Mouse (Mus musculus) right cerebral cortex, postnatal 14 days (tissue): ENCODE results near the gene Shc2.
A peak's percentile ranks its signal among the peaks of the same experiment; 100 is the strongest.

Experiments used
- DNase-seq: peaks from one replicate; pipeline ENCODE4 v3.0.0; 2022

The Shc2 gene

DNA sequence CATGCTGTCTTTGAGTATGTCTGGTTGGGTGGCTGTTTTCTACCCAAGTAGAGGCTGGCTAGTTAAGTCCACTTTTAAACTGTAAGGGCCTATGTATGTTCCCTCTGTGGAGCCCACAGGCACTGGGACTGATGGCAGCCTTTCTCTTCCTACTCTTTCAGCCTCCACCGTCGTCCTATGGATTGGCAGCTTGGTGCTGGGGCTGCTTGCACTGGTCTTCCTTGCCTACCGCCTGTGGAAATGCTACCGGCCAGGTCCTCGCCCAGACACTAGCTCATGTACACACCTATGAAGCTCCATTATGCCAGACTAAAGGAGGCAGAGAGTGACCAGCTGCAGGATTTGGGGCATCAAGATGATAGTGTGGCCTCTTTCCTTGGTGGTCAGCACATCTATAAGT is 30.4 kb upstream of the Shc2 start:
- no peak for DNase-seq

DNA sequence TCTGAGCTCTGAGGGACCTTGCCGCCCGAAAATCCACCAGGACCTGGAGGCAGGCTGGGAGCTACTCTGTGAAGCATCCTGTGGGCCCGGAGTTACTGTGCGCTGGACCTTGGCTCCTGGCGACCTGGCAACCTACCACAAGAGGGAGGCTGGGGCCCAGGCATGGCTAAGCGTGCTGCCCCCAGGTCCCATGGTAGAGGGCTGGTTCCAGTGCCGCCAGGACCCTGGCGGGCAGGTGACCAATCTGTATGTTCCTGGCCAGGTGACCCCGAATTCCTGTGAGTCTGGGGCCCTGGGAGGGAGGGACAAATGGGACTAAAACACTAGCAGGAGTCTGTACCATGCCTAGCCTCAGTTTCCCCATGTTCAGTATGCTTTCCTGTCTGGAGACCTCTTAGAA is 28.8 kb upstream of the Shc2 start:
- no peak for DNase-seq

DNA sequence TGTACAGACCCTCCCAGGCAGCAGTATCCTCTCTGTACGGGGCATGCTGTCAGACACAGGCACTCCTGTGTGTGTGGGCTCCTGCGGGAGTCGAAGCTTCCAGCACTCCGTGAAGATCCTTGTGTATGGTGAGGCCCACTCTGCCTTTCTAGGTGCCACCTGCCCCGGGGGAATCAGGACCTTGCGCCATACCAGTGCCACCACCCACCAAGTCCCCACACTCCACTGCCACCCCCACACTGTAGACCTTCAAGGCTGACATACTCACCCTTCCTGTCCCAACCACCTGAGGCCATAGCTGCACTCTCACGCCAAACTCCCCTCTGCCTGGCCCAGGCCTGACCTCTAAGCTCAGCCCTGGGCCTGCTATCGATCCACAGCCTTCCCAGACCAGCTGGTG is 27.3 kb upstream of the Shc2 start:
- no peak for DNase-seq

DNA sequence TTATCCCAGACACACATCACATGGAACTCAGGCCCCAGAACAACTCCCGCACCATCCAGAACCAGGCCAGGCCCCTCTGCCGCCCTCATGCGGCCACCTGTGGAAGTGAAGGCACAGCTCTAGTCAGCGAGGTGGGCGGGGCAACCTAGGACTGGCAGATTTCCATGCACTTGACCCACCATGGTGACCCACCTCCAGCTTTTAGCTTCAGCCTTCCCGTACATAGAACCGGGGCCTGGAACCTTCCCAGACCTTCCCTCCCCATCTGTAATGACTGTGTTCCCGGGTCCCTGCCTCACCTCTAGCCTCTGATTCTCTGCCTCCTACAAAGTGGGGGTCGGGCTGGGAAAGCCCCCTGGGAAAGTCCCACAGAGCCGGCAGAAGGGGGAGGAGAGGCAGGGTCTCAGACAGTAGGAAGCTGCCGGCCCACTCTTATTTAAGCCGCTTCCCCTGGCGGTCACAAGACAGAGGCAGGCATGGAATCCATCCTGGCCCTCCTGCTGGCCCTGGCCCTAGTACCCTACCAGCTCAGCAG is 26.5 kb upstream of the Shc2 start, which contains the start of gene Madcam1:
Gene Madcam1, plus strand, starts transcription at position 429 of the 535 bp plus-strand sequence.
- peak; percentile 68 for DNase-seq

DNA sequence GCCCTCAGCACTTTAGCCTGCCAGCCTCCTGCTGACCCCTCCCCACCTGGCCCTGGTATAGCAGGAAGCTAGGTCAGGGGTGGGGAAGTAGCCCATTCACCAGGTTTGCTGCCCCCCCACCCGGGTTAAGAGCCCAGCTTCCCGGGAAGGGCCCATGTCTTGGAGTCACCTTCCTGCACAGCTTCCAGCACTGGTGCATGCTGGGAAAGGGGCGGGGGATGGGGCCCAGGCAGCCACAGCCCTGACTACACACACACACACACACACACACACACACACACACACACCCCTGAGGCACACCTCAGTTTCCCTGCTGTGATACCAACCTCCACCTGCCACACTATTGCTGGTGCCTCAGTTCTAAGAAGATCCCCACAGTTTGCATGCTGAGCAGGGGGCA is 24.1 kb upstream of the Shc2 start:
- DNase-seq = no peak

DNA sequence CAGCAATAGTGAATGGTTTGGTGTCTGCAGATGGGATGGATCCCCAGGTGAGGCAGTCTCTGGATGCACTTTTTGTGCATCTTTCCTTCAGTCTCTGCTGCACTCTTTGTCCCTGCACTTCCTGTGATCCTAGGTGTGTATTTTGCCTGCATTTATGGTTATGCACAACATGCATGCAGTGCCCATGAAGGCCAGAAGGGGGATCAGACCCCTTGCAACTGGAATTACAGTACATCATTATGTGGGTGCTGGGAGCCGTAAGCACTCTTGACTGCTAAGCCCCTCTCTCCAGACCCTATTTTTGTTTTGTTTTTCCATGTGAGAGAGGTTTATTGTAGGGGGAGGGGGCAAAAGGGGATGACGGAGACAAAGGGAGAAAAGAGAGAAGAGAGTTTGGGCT is 22.6 kb upstream of the Shc2 start:
- DNase-seq = no peak

DNA sequence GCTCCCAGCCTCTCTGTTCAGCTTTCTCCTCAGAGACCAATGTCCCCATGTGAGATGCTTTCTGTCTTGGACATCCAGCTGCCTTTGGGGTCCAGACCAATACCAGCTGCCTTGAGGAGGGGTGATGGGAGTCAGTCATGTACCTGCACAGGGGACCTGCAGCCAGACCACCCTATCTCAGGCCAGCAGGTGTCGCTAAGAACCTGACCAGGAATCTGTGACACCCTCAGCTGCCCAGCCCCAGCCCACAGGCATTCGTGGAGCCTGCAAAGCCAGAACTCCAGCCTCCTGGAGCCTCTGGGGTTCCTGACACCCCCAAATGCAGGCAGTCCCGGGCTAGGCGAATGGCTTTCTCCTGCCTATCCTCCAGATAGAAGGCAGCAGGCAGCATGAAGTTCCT is 21.1 kb upstream of the Shc2 start:
- no peak for DNase-seq

DNA sequence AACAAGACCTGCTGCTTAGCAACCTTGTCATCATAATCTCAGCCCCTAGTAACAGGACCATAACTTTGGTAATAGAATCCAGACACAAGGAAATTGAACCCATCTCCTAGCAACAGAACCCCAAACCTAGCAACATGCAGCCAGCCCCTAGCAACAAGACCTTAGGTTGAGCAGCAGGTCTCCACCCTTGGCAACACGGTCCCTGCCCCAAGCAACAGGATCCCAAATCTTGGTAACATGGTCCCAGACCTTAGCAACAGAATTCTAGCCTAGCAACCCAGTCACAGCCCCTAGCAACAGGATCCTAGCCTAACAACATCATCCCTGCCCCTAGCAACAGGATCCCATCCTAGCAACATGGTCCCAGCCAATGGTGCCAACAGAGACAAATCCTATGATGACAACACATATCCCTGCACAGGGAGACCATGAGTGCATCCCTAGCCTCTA is 17.3 kb upstream of the Shc2 start:
- DNase-seq = no peak

DNA sequence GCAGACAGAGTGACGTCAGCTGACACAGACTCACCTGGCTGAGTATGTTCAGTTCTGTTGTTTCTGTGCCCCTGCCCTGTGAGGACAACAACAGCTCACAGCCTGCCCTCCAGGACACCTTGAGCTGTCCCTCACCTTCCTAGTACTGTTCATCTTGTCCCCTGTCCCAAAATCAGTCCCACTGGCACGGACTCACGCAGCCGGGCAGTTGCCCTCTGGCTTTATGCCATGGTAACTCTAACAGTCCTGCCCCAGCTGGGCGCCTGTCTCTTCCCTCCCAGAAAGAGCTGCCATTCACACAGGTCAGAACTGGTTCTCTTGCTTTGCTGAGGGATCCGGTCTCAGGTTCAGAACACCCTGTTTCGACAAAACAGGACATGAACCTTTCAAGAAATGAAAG is 15.1 kb upstream of the Shc2 start:
- DNase-seq = no peak

DNA sequence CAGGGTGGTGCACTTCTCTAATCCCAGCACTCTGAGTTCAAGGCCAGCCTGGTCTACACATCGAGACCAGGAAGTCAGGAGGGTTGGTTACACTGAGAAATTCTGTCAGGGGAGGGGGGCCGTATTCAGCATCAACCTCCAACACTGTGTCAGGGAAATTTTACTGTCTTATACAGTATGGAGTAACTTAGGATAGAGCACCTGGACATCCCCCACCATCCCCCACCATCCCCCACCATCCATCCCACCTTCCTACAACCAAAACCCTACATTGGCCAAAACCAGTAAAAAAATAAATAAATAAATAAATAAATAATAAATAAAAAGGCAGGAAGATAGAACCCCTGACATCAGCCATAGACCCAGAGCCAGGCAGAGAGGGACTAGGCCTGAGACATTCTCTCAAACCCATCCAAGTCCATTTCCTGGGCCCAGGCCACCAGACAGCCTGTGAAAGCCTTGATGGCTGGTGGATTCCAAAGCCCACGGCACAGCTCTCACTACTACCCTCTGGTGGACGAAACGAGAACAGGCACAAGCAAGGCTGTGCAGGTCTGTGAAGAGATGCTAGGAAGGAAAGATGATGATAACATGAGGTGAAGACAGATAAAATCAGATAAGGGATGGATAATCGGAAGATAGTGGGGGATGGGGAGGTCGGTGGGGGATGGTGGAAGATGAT is 11.5 kb upstream of the Shc2 start:
- DNase-seq = peak; percentile 83

DNA sequence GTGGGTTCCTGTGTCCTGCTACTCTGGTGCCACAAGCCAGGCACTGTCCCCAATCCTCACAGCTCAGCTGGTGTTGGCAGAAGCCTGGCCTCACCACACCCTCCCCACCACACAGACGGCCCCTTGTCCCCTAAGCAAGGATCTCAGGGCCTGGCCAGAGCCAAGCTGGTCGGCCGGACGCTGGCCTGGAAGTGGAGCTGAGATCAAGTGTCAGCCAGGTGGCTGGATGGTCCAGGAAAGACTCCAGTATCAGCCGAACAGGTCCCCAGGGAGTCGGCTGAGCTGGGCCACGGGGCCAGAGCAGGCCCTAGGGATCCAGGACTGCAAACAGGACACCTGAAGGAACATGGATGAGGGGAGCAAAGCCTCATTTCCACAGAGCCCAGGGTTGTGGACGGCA is 8.0 kb upstream of the Shc2 start, which contains the start of gene Odf3l2:
Gene Odf3l2, minus strand, starts transcription at position 28 of the 400 bp plus-strand sequence.
- DNase-seq = no peak

DNA sequence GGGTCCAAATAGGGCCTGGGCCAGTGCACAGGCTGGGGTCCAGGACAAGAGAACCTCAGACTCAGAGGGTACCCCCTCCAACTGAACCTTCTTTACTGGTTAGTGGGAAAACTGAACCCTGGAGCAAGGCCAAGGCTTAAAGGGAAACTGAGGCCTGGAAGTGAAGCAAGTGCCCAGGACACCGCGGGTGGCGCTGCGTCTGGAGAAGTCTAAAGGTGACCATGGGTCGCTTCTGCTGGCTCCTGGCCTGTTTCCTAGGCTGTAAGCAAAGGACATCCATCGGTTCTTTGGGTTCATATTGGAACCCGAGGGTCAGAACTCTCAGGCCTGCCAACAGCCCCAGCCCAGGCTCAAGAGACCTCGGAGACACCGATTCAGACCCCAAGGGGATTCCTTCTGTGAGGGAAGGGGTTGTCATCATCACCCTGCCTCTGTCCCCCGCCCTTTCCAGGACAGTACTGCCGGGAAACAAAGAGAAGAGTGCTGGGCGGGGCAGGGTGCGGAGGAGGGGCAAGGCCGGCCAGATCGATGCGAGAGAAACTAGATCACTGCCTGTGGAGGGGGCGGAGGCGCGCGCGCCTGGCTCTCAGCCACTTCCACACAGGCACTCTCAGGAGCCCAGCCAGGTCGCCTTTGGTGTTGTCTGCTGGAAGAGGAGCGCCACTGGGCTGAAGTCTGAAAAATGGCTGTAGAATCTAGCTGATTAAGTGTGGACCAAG is 927 bp upstream of the Shc2 start:
- DNase-seq = peak; percentile 53

DNA sequence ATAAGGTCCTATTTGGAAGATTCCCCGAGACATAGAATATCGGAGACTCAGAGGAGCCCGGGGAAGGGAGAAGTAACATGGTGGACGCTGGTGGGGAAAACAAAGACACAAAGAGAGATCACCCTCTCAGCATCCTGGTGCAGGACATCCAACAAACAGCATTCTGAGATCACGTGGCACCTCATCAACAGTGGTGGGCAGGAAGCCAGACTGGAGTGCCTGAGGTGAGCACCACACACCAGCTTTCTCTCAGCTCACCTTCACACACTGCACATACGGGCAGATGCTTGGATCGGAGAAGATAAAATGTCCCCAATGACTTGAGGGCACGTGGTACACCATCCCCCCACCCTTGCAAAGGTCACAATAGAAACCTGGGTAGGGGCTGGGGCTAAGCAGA is 1.4 kb downstream of the Shc2 start:
- no peak for DNase-seq

DNA sequence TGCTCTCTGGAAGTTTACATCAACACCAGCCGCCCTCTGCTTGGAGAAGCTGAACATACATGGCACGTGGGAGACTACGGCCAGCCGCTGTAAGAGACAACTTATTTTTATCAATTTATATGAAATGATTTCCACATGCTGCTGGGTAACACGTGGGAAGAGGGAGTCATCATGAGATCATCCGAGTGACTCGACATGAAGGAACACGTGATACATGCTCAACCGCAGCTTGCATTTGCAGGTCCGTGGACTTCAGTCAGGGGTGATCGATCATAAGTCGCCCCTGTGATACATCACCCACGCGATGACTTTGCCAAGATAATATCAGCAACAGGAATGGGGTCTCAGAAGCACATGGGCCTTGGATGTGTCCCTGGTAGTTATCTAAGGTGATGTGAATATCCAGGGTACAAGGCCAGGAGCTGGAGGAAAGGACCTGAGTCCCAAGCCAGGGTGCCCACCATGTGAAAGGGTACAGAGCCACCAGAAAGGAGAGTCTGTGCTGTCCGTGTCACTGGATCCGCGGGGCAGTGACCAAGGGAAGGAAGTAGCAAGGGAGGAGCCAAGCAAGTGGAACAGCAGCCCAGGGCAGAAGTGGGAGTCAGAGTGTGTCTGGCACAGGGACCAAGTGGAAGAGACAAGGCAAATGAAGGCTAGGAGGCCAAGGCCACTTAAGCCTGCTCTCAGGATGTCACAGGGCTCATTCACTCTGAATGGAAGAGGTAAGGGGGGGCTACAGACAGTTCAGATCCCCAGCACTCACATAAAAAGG is 4.5 kb downstream of the Shc2 start:
- DNase-seq = no peak

DNA sequence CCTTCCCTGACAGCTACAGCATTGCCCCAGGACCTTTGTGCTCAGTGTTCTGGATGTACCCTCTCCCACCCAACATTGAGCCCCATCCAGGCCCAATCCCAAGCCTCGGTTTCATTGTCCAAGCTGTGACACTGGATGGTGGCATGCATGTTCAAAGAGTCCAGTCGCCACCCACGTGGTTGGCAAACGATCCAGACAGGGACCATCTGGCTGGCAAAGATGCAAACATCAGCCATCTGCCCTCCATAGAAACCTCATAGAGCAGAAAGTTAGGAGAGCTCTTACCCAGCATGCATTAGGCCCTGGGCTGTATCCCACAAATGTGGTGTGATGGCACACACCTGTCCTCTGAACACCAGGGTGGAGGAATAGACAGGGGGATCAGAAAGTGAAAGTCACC is 6.3 kb downstream of the Shc2 start:
- peak; percentile 58 for DNase-seq

DNA sequence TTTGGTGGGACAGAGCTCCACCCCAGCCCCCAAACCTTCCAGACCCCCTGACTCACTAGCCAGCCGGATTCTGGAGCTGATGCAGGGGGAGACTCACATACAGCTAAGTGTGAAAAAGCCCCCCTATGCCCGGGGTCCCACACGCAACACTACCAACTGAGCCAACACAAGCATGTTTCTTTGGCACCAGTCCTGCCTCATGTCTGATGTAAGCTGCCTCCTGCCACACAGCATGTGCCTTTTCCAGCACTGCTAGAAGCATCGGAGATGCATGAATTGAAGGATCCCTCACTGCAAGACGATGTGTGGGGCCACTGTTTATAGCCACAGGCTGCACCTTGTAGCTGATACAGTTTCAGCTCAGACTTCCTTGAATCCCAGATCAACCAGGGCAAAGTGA is 9.3 kb downstream of the Shc2 start:
- DNase-seq = no peak

DNA sequence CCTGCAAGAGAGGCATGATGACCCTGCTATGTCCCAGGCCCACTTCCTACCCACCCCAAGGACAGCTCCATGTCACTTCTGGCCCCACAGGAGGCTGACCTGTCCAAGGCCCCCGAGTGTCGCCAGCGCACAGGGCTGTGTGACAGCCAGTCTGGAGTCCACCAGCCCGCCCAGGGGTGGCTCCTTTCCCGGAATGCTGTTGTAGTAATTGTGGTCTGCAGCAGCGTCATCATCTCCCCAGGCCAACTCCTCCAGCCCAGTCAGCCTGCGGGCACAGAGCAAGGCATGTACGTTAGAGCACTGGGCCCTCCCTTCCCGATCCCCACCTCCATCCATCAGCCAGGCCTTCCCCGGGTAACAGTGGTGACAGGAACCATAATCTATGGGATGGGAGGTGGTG is 11.6 kb downstream of the Shc2 start:
- no peak for DNase-seq

DNA sequence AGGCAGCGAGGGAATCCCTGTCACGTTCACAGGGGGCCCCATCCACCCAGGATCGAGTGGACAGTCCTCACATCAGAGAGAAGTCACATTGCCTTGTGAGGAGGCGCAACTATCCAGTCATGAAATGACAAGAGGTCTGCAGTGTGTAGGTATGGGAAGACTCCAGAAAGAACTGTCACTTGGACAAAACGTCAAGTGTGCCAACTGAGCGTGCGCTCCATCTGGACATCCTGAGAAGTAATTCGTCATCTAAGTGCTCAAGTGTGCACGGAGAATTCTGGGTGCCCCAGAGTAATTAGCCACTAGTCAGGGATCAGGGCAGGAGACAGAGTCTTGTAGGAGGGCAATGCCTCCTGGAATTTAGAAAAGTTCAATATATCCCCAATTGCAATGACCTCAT is 12.3 kb downstream of the Shc2 start:
- DNase-seq = no peak

DNA sequence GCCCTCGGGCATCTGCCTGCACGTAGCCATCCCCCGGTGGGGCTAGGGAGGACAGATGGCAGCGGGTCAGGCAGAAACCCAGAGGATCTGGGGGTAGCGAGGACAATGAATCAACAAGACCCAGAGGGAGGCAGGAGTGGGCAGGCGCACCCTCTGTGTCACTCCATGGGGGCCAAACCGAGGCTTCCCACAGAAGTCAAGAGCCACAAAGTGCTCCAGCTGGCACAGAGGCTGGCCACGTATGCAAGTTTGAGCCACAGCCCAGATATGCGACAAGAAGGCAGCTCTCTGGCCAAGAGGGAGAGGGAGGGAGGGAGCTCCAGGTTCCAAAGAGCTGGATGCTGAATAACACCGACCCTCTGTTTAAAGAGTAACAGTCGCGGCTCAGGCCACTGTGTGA is 13.8 kb downstream of the Shc2 start:
- no peak for DNase-seq

DNA sequence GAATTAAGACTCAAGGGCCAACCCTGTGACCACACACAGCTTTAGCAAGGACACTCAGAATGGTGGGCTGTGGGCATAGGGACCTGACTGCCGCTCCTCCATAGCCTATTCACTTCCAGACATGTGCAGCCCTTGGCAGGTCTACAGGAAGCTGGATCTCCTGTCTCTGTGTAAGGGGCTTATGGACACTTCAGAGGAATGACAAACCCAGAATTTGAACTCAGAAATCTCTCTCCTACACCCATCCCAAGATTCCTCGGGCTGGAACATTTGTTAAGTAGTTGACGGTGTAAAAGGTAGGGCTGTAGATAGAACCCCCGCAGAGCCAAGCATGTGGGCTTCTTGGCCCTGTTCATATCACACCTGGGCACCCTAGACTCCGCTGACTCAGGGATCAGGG is 21.3 kb downstream of the Shc2 start:
- no peak for DNase-seq

DNA sequence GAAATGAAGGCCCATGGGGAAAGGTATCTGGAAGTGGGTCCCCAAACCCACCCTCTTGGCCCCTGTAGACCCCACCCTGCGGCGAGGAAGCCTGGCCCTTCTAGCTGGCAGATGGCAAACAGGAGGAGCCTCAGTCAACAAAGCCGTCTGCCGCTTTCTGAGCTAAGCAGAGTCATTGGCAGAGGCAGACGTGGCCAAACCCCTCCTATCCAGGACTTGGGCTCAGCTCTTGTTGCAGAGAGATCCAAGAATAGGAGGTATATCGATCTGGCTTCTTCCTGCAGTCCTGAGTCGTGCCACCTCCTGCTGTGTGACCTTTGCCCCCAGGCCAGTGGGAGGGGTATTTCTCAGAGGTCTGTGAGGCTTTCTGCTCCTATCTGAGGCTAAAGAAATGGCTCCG is 21.9 kb downstream of the Shc2 start:
- no peak for DNase-seq

DNA sequence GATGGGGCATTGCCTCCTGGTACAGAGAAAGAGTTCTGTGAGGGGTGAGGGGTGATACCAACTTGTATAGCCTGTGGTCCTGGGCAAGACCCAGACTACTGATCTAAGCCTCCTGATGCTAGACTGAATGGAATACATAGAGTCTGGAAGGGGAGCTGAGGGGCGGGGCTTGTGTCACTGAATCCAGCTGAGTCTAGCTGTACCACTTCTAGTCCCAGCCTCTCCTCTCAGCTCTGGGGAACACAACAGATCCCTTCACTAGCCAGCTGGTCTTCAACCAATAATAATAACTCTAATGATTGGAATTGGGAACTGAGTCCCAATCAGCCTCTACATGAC is 23.4 kb downstream of the Shc2 start:
- no peak for DNase-seq

DNA sequence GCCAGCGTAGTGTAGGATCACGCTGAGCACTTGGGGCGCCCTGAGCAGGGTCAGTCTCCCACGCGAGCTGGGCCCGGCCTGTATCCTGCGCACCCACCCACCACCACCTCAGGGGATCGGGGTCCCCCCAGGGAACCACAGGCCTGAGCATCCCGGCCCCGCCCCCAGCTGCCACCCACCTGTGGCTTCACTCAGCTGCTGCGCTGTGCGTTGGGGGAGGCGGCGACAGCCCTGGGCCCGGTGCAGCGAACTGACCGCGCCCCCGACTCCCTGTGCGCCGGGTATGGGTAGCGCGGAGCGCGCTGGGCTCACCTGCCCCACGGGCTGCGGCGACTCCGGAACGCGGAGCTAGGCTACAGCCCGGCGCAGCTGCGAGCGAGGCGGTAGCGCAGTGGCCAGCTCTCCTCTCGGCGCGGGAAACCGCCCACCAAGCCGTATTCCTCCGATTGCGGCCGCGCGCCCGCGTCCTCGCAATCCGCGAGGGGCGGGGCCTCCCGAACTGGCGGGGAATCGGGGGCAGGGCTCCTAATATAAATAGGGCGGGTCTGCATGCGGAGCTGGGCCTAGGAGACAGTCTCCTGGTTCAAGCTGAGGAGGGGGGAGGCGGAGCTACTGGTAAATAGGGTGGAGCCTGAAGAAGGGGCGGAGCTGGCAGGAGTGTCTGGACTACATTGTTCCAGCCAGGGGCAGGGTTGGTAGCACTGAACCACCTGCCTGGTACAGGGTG is 24.0 kb downstream of the Shc2 start, which contains the start of gene C2cd4c:
Gene C2cd4c, minus strand, starts transcription at position 448 of the 727 bp plus-strand sequence.
- DNase-seq = peak; percentile 67
